Mouse (Mus musculus): Measurements from ENCODE around the gene Sinhcaf. TPM values are rescaled to one million over a fixed set of nuclear protein-coding genes. Genes with fewer than 3 reads are reported as not detected.

Sinhcaf gene
- polyA plus RNA-seq, 1 experiment from 2014 or later, result 67.0 TPM

GRCm38 (mm10) chr6:148955641-148956420 lies 9.6 kb upstream of the Sinhcaf start:
- no peaks in the 10 kb centered on the region for H3K27me3 ChIP-seq (ENCODE audit: control insufficient read depth, insufficient read depth, low read length)
- no peak overlapping the region for H3K4me2 ChIP-seq (ENCODE audit: low read depth, low read length)
- H3K9me3 ChIP-seq (replicated peaks; ENCODE audit: control insufficient read depth, low read length), result no peaks in the 10 kb centered on the region
- H3K4me1 ChIP-seq (ENCODE audit: control insufficient read depth, insufficient read depth, low read length), result peaks cover 3% of the 10 kb centered on the region; the same call in 1 of the 2 replicates
- no peak overlapping the region for H3K27ac ChIP-seq (ENCODE audit: low read length)
- H3K4me3 ChIP-seq (replicated peaks; ENCODE audit: low read length), result no peak overlapping the region
- no peak overlapping the region for H3K9ac ChIP-seq (ENCODE audit: low read length)
- H3K36me3 ChIP-seq (ENCODE audit: control insufficient read depth, insufficient read depth, low read length), result no peaks in the 10 kb centered on the region
- no peak for ATAC-seq (ENCODE audit: insufficient read depth, low FRiP score)

- ATAC-seq (ENCODE audit: insufficient read depth, low FRiP score), result no peak
- peak overlapping the region; percentile 98 for H3K9ac ChIP-seq (ENCODE audit: low read length)
- peak overlapping the region; percentile 53 for H3K4me2 ChIP-seq (ENCODE audit: low read depth, low read length)
- no peaks in the 10 kb centered on the region for H3K9me3 ChIP-seq (replicated peaks; ENCODE audit: control insufficient read depth, low read length)
- H3K27ac ChIP-seq (ENCODE audit: low read length), result peak overlapping the region; percentile 87
- no peaks in the 10 kb centered on the region for H3K36me3 ChIP-seq (ENCODE audit: control insufficient read depth, insufficient read depth, low read length)
- peak overlapping the region; percentile 65 for H3K4me3 ChIP-seq (replicated peaks; ENCODE audit: low read length)
- no peaks in the 10 kb centered on the region for H3K27me3 ChIP-seq (ENCODE audit: control insufficient read depth, insufficient read depth, low read length)
- H3K4me1 ChIP-seq (ENCODE audit: control insufficient read depth, insufficient read depth, low read length), result peaks cover 4% of the 10 kb centered on the region; the same call in 1 of the 2 replicates
- WGBS, result 27% methylated on average over 11 of the region's 11 CpGs
Measured at GRCm38 (mm10) chr6:148946881-148947405, 676 bp upstream of the Sinhcaf start.

GRCm38 (mm10) chr6:148945509-148946408 lies 508 bp downstream of the Sinhcaf start:
- WGBS, result under 1% methylated on average over 72 of the region's 75 CpGs
- no peak for ATAC-seq (ENCODE audit: insufficient read depth, low FRiP score)
- peaks cover 4% of the 10 kb centered on the region; the same call in 1 of the 2 replicates for H3K4me1 ChIP-seq (ENCODE audit: control insufficient read depth, insufficient read depth, low read length)

GRCm38 (mm10) chr6:148944767-148945508 lies 1.3 kb downstream of the Sinhcaf start:
- peak; percentile 70 for ATAC-seq (ENCODE audit: insufficient read depth, low FRiP score)
- peak overlapping the region; percentile 65 for H3K4me3 ChIP-seq (replicated peaks; ENCODE audit: low read length)
- under 1% methylated on average over 92 of the region's 92 CpGs for WGBS

More at GRCm38 (mm10) chr6:148945509-148946408, 508 bp downstream of the Sinhcaf start:
- H3K9me3 ChIP-seq (replicated peaks; ENCODE audit: control insufficient read depth, low read length), result no peaks in the 10 kb centered on the region
- H3K36me3 ChIP-seq (ENCODE audit: control insufficient read depth, insufficient read depth, low read length), result no peaks in the 10 kb centered on the region
- peak overlapping the region; percentile 98 for H3K9ac ChIP-seq (ENCODE audit: low read length)
- no peaks in the 10 kb centered on the region for H3K27me3 ChIP-seq (ENCODE audit: control insufficient read depth, insufficient read depth, low read length)
- peak overlapping the region; percentile 65 for H3K4me3 ChIP-seq (replicated peaks; ENCODE audit: low read length)
- H3K27ac ChIP-seq (ENCODE audit: low read length), result peak overlapping the region; percentile 87
- H3K4me2 ChIP-seq (ENCODE audit: low read depth, low read length), result peak overlapping the region; percentile 53

GRCm38 (mm10) chr6:148944344-148944766 lies 1.9 kb downstream of the Sinhcaf start:
- no peaks in the 10 kb centered on the region for H3K9me3 ChIP-seq (replicated peaks; ENCODE audit: control insufficient read depth, low read length)
- H3K27me3 ChIP-seq (ENCODE audit: control insufficient read depth, insufficient read depth, low read length), result no peaks in the 10 kb centered on the region
- no peaks in the 10 kb centered on the region for H3K36me3 ChIP-seq (ENCODE audit: control insufficient read depth, insufficient read depth, low read length)
- peak overlapping the region; percentile 53 for H3K4me2 ChIP-seq (ENCODE audit: low read depth, low read length)
- peak overlapping the region; percentile 87 for H3K27ac ChIP-seq (ENCODE audit: low read length)
- H3K9ac ChIP-seq (ENCODE audit: low read length), result peak overlapping the region; percentile 98
- peaks cover 4% of the 10 kb centered on the region; the same call in 1 of the 2 replicates for H3K4me1 ChIP-seq (ENCODE audit: control insufficient read depth, insufficient read depth, low read length)
- under 1% methylated on average over 27 of the region's 30 CpGs for WGBS
- H3K4me3 ChIP-seq (replicated peaks; ENCODE audit: low read length), result peak overlapping the region; percentile 65
- ATAC-seq (ENCODE audit: insufficient read depth, low FRiP score), result peak; percentile 4; the same call in 1 of the 2 replicates

More at GRCm38 (mm10) chr6:148944767-148945508, 1.3 kb downstream of the Sinhcaf start:
- peaks cover 4% of the 10 kb centered on the region; the same call in 1 of the 2 replicates for H3K4me1 ChIP-seq (ENCODE audit: control insufficient read depth, insufficient read depth, low read length)
- no peaks in the 10 kb centered on the region for H3K36me3 ChIP-seq (ENCODE audit: control insufficient read depth, insufficient read depth, low read length)
- H3K9me3 ChIP-seq (replicated peaks; ENCODE audit: control insufficient read depth, low read length), result no peaks in the 10 kb centered on the region
- H3K27ac ChIP-seq (ENCODE audit: low read length), result peak overlapping the region; percentile 87
- H3K27me3 ChIP-seq (ENCODE audit: control insufficient read depth, insufficient read depth, low read length), result no peaks in the 10 kb centered on the region
- H3K4me2 ChIP-seq (ENCODE audit: low read depth, low read length), result peak overlapping the region; percentile 53
- H3K9ac ChIP-seq (ENCODE audit: low read length), result peak overlapping the region; percentile 98

- peak overlapping the region; percentile 98; the same call in 1 of the 2 replicates for H3K9ac ChIP-seq (ENCODE audit: low read length)
Measured at GRCm38 (mm10) chr6:148943695-148944094, 2.6 kb downstream of the Sinhcaf start.

GRCm38 (mm10) chr6:148942406-148942805 lies 3.9 kb downstream of the Sinhcaf start:
- H3K36me3 ChIP-seq (ENCODE audit: control insufficient read depth, insufficient read depth, low read length), result no peaks in the 10 kb centered on the region
- no peak for ATAC-seq (ENCODE audit: insufficient read depth, low FRiP score)
- no peak overlapping the region for H3K4me2 ChIP-seq (ENCODE audit: low read depth, low read length)
- H3K9me3 ChIP-seq (replicated peaks; ENCODE audit: control insufficient read depth, low read length), result no peaks in the 10 kb centered on the region
- H3K4me1 ChIP-seq (ENCODE audit: control insufficient read depth, insufficient read depth, low read length), result peaks cover 4% of the 10 kb centered on the region; the same call in 1 of the 2 replicates
- no peak overlapping the region for H3K4me3 ChIP-seq (replicated peaks; ENCODE audit: low read length)
- H3K27ac ChIP-seq (ENCODE audit: low read length), result no peak overlapping the region
- no peak overlapping the region for H3K9ac ChIP-seq (ENCODE audit: low read length)
- WGBS, result 73% methylated on average over 4 of the region's 4 CpGs
- no peaks in the 10 kb centered on the region for H3K27me3 ChIP-seq (ENCODE audit: control insufficient read depth, insufficient read depth, low read length)

More at GRCm38 (mm10) chr6:148943695-148944094, 2.6 kb downstream of the Sinhcaf start:
- no peaks in the 10 kb centered on the region for H3K9me3 ChIP-seq (replicated peaks; ENCODE audit: control insufficient read depth, low read length)
- peaks cover 4% of the 10 kb centered on the region; the same call in 1 of the 2 replicates for H3K4me1 ChIP-seq (ENCODE audit: control insufficient read depth, insufficient read depth, low read length)
- 24% methylated on average over 3 of the region's 3 CpGs for WGBS
- H3K36me3 ChIP-seq (ENCODE audit: control insufficient read depth, insufficient read depth, low read length), result no peaks in the 10 kb centered on the region
- ATAC-seq (ENCODE audit: insufficient read depth, low FRiP score), result no peak
- no peaks in the 10 kb centered on the region for H3K27me3 ChIP-seq (ENCODE audit: control insufficient read depth, insufficient read depth, low read length)
- H3K27ac ChIP-seq (ENCODE audit: low read length), result no peak overlapping the region
- peak overlapping the region; percentile 65 for H3K4me3 ChIP-seq (replicated peaks; ENCODE audit: low read length)
- peak overlapping the region; percentile 53 for H3K4me2 ChIP-seq (ENCODE audit: low read depth, low read length)

- H3K27ac ChIP-seq (ENCODE audit: low read length), result no peak overlapping the region
- 61% methylated on average over 5 of the region's 5 CpGs for WGBS
- no peak overlapping the region for H3K4me3 ChIP-seq (replicated peaks; ENCODE audit: low read length)
- ATAC-seq (ENCODE audit: insufficient read depth, low FRiP score), result no peak
- no peaks in the 10 kb centered on the region for H3K9me3 ChIP-seq (replicated peaks; ENCODE audit: control insufficient read depth, low read length)
- no peaks in the 10 kb centered on the region for H3K36me3 ChIP-seq (ENCODE audit: control insufficient read depth, insufficient read depth, low read length)
- H3K9ac ChIP-seq (ENCODE audit: low read length), result no peak overlapping the region
- H3K4me2 ChIP-seq (ENCODE audit: low read depth, low read length), result no peak overlapping the region
- H3K27me3 ChIP-seq (ENCODE audit: control insufficient read depth, insufficient read depth, low read length), result no peaks in the 10 kb centered on the region
- H3K4me1 ChIP-seq (ENCODE audit: control insufficient read depth, insufficient read depth, low read length), result peaks cover 4% of the 10 kb centered on the region; the same call in 1 of the 2 replicates
Measured at GRCm38 (mm10) chr6:148941880-148942279, 4.4 kb downstream of the Sinhcaf start.
